Mouse (Mus musculus) Patski (cell line): ENCODE results near the gene Gm14226. TPM values are rescaled to one million over a fixed set of nuclear protein-coding genes. Genes with fewer than 3 reads are reported as not detected.

ENCODE experiments used
- ATAC-seq: fragments of 100-300 bp; one replicate; pipeline ENCODE4 v1.8.0; 2021
- CTCF ChIA-PET: fragments of 350-600 bp; sonication (Branson Sonifier 250); formaldehyde crosslinking; loops from one replicate; lab custom pipeline; 2022; ENCODE audit warnings: inconsistent platforms; lab: Charles Lee
- POLR2A ChIA-PET: fragments of 350-600 bp; sonication (Branson Sonifier 250); formaldehyde crosslinking; loops from one replicate; lab custom pipeline; 2022; ENCODE audit warnings: antibody characterized with exemption, inconsistent platforms; lab: Charles Lee
- DNase-seq: peaks from one replicate; pipeline ENCODE4 v3.0.0-alpha.2; 2011; ENCODE audit warnings: low read depth, low spot score
- H3K27me3 ChIP-seq: fragments of 371-371 bp; one replicate; pipeline ENCODE4 v1.5.1; 2021
- CTCF ChIP-seq: fragments of 100-300 bp; IDR thresholded peaks from one replicate; pipeline ENCODE4 v1.5.1; 2021
- in situ Hi-C: fragments of 300-500 bp; cut with MboI; formaldehyde crosslinking; loops from 3 replicates; pipeline ENCODE4 v1.11.1; 2018; ENCODE audit warnings: low pct_unique_long_range_greater_than_20kb, mixed read lengths
- polyA plus RNA-seq: library from polyadenylated mRNA; unstranded; gene quantifications from one replicate; pipeline ENCODE4 v1.2.3, GENCODE M21; 2021

The Gm14226 gene
- polyA plus RNA-seq, 1 experiment from 2014 or later = 0.10 TPM

DNA sequence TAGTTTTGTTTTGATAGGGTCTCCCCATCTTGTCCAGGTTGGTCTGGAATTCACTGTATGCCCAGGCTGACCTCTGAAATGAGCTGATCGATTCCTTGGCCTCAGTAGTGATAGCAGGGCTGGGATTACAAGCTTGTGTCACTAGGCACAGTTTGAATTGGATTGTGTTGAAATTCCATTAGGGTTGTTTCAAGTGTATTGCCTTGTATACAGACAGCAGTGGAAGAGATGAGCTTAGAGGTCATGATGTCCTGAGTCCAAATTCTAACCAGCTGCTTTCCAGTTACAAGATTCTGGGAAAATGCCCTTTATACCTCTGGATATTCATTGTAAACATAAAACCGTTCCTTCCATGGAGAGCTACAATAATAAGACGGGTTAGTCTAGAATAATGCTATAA, 55.3 kb downstream of the Gm14226 start:
- DNase-seq (no peak), ATAC-seq (no peak)
- CTCF ChIA-PET = no interaction called here
- in situ Hi-C loops = no loop called here
- TF ChIP-seq CTCF = no peak
- H3K27me3 ChIP-seq = no peaks in the 10 kb centered on the region
- POLR2A ChIA-PET = interaction anchor here (1.2 kb wide), 1 partner anchor 22 kb away, joined by 4 read pairs; no protein-coding TSS in a partner anchor

GRCm38 (mm10) chr2:155073978-155074765, 56.1 kb downstream of the Gm14226 start, which contains the start of gene Ahcy:
Gene Ahcy (minus strand): TSS chr2:155074497.
- in situ Hi-C loops = no loop called here
- ChIA-PET CTCF (no interaction called here), POLR2A (no interaction called here)
- DNase-seq (peak; percentile 50), ATAC-seq (peak; percentile 93)
- H3K27me3 ChIP-seq = no peaks in the 10 kb centered on the region
- TF ChIP-seq CTCF = no peak

GRCm38 (mm10) chr2:155074766-155075330, 56.8 kb downstream of the Gm14226 start:
- ATAC-seq (no peak), DNase-seq (no peak)
- ChIA-PET CTCF (no interaction called here), POLR2A (no interaction called here)
- in situ Hi-C loops = loop anchor here (25.0 kb wide), 1 partner anchor 312 kb away; the partner anchor contains the start of gene Trp53inp2
- no peak for TF ChIP-seq CTCF
- H3K27me3 ChIP-seq = no peaks in the 10 kb centered on the region

GRCm38 (mm10) chr2:155075649-155076048, 57.6 kb downstream of the Gm14226 start:
- DNase-seq (no peak), ATAC-seq (no peak)
- in situ Hi-C loops = loop anchor here (25.0 kb wide), 1 partner anchor 312 kb away; the partner anchor contains the start of gene Trp53inp2
- H3K27me3 ChIP-seq = no peaks in the 10 kb centered on the region
- ChIA-PET POLR2A (no interaction called here), CTCF (no interaction called here)
- no peak for TF ChIP-seq CTCF

Other genes starting within 250 kb of the Gm14226 start
- not detected for gene Gm14214, start 248.2 kb upstream of the Gm14226 start, polyA plus RNA-seq
- 237 TPM for gene Raly, start 227.2 kb upstream of the Gm14226 start, polyA plus RNA-seq
- gene a, start 226.9 kb upstream of the Gm14226 start, polyA plus RNA-seq = not detected
- 175 TPM for gene Eif2s2, start 125.3 kb upstream of the Gm14226 start, polyA plus RNA-seq
- 6.3 TPM for gene Ahcy, start 56.2 kb downstream of the Gm14226 start, polyA plus RNA-seq
- 51.0 TPM for gene Itch, start 115.2 kb downstream of the Gm14226 start, polyA plus RNA-seq
- gene Dynlrb1, start 218.3 kb downstream of the Gm14226 start, polyA plus RNA-seq = 316 TPM